Comparison of ENCODE assay signal across 9 mouse cellular contexts in the genomic region with DNA sequence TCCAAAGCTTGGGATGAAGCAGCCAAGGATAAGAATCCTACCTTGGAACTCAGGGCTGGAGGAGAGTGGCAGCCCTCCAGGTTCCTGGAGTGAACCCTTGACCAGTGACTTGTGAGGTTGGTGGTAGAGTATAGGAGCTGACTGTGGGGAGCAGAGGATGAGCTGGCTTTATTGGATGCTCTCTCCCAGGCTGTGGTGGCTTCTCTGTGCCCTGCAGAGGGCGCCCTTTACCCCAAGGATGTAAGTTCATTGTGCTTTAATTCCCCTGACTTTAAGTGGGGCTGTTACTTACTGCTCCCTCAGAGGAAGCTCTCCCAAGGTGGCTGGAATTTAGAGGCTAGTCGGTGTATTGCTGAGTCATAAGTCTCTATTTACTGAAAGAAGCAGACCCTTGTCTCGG. TPM values are rescaled to one million over a fixed set of nuclear protein-coding genes. Genes with fewer than 3 reads are reported as not detected.
DNase-seq lines count a peak whose midpoint lies in the region; ATAC-seq and TF ChIP-seq lines count a peak whose summit lies in the region.
"Had no signal": no experiment of that assay in that cellular context is flagged by ENCODE, and none has a peak within 500 bp of the region (broad histone marks: within the 10 kb centered on the region; RNA-seq: fewer than 3 reads in every experiment).

No protein-coding gene starts in this region.

- 35% methylated on average over 3 of the region's 3 CpGs for WGBS in kidney, embryonic 15.5 days
- WGBS in lung, embryonic 16.5 days, result 23% methylated on average over 3 of the region's 3 CpGs

- no peak for DNase-seq in testis, postnatal 14 days (ENCODE audit: low spot score)
- DNase-seq in c-Kit-positive CD71-positive TER-119-positive erythroid progenitor cells, embryonic 14.5 days (ENCODE audit: low spot score), result peak; percentile 17
- DNase-seq in gastrocnemius, adult 18-20 months (ENCODE audit: low spot score), result peak; percentile 58
- DNase-seq in skeletal muscle tissue, adult 2 months (ENCODE audit: low read depth, low spot score), result peak; percentile 67
- peak; percentile 16 for DNase-seq in yolk sac, embryonic 10.5 days (ENCODE audit: low spot score)

- ATAC-seq in kidney, embryonic 15.5 days (replicated peaks; ENCODE audit: low FRiP score), result 0 out of 2 replicates have a peak, but pooled peaks have one; percentile 25
- ATAC-seq in lung, embryonic 16.5 days (ENCODE audit: low read depth), result peak; percentile 48

- H3K4me1 ChIP-seq in testis, adult 2 months (ENCODE audit: control insufficient read depth, insufficient read depth, low read length), result no peaks in the 10 kb centered on the region; the same call in 1 of the 2 replicates
- H3K4me1 ChIP-seq in kidney, embryonic 15.5 days, result peaks cover 10% of the 10 kb centered on the region
- peaks cover 18% of the 10 kb centered on the region for H3K4me1 ChIP-seq in lung, embryonic 16.5 days (replicated peaks; ENCODE audit: control insufficient read depth, insufficient read depth, low read length)

- no peak overlapping the region for H3K4me2 ChIP-seq in kidney, embryonic 15.5 days
- H3K4me2 ChIP-seq in lung, embryonic 16.5 days (ENCODE audit: low read depth, low read length), result no peak overlapping the region

- no peak overlapping the region for H3K9ac ChIP-seq in kidney, embryonic 15.5 days
- H3K9ac ChIP-seq in lung, embryonic 16.5 days (ENCODE audit: low read length), result no peak overlapping the region

- no peaks in the 10 kb centered on the region for H3K9me3 ChIP-seq in kidney, embryonic 15.5 days (replicated peaks)
- no peaks in the 10 kb centered on the region for H3K9me3 ChIP-seq in lung, embryonic 16.5 days (ENCODE audit: control insufficient read depth, low read length)

- H3K36me3 ChIP-seq in testis, adult 2 months (ENCODE audit: control insufficient read depth, insufficient read depth, low read length), result no peaks in the 10 kb centered on the region
- 0 out of 2 replicates have a peak, but pooled peaks cover 3% of the 10 kb centered on the region for H3K36me3 ChIP-seq in kidney, embryonic 15.5 days
- H3K36me3 ChIP-seq in lung, embryonic 16.5 days (ENCODE audit: control insufficient read depth, insufficient read depth, low read length), result no peaks in the 10 kb centered on the region

- no peak overlapping the region for H3K4me3 ChIP-seq in testis, adult 2 months (ENCODE audit: control insufficient read depth, low read depth, low read length)
- no peak overlapping the region for H3K4me3 ChIP-seq in kidney, embryonic 15.5 days (replicated peaks)
- H3K4me3 ChIP-seq in lung, embryonic 16.5 days (ENCODE audit: low read length), result no peak overlapping the region
- H3K4me3 ChIP-seq: erythroblast, embryonic 14.5 days had no signal

- TF ChIP-seq CTCF in testis, adult 2 months (IDR thresholded peaks at IDR 0.05; ENCODE audit: control insufficient read depth, insufficient read depth, insufficient replicate concordance, low read depth, low read length), result peak; percentile 55; the same call in 1 of the 2 replicates

- no peak for TF ChIP-seq POLR2A in testis, adult 2 months (IDR thresholded peaks at IDR 0.05; ENCODE audit: control insufficient read depth, low read depth, low read length)

- H3K27ac ChIP-seq in testis, adult 2 months (ENCODE audit: control insufficient read depth, insufficient read depth, low read depth, low read length), result no peak overlapping the region
- no peak overlapping the region for H3K27ac ChIP-seq in kidney, embryonic 15.5 days
- no peak overlapping the region for H3K27ac ChIP-seq in lung, embryonic 16.5 days (ENCODE audit: low read length)

- no peaks in the 10 kb centered on the region for H3K27me3 ChIP-seq in testis, adult 2 months (ENCODE audit: control insufficient read depth, insufficient read depth, low read length)
- H3K27me3 ChIP-seq in kidney, embryonic 15.5 days, result no peaks in the 10 kb centered on the region
- no peaks in the 10 kb centered on the region for H3K27me3 ChIP-seq in lung, embryonic 16.5 days (ENCODE audit: control insufficient read depth, insufficient read depth, low read depth, low read length)

RNA-seq across cellular contexts. Expression of a gene that starts 58.6 kb away (rescaled TPM):
- 31.3 and 36.4 TPM in 2 replicates for polyA plus RNA-seq in testis, adult 2 months (2012; rRNA removed)
- 1 to 10 TPM; 8.0 to 9.7 TPM for total RNA-seq in gastrocnemius, adult 18-20 months (2021)
- 45.3 and 47.1 TPM in 2 replicates for polyA plus RNA-seq in kidney, embryonic 15.5 days (2015; fragmentation: Nextera tagmentation; extraction: Ambion mirVana)
- polyA plus RNA-seq in lung, embryonic 16.5 days (2015; fragmentation: Nextera tagmentation; extraction: Ambion mirVana), result 41.6 and 44.6 TPM in 2 replicates
